Mouse (Mus musculus) CH12.LX (cell line): ENCODE measurements around the gene Cdk15.

ENCODE experiments used
- EP300 ChIP-seq: IDR thresholded peaks from 2 replicates; pipeline ENCODE4 v1.6.1; 2011; ENCODE audit warnings: low read length, improper control_type of control experiment
- MAZ ChIP-seq: IDR thresholded peaks from 2 replicates; pipeline ENCODE4 v1.6.1; 2012; ENCODE audit warnings: low read depth, mild to moderate bottlenecking, inconsistent platforms, low read length, improper control_type of control experiment, moderate library complexity
- POLR2A ChIP-seq: IDR thresholded peaks from 2 replicates; pipeline ENCODE4 v1.6.1; 2011; ENCODE audit warnings: low read depth, mild to moderate bottlenecking, improper control_type of control experiment, low read length
- RAD21 ChIP-seq: IDR thresholded peaks from 2 replicates; pipeline ENCODE4 v1.6.1; 2011; ENCODE audit warnings: low read depth, mild to moderate bottlenecking, low read length, improper control_type of control experiment, moderate library complexity
- USF1 ChIP-seq: IDR thresholded peaks from 2 replicates; pipeline ENCODE4 v1.6.1; 2014; ENCODE audit warnings: low read depth, mild to moderate bottlenecking, inconsistent platforms, low read length, improper control_type of control experiment

- TF ChIP-seq USF1 = no peak
- no peak for TF ChIP-seq MAZ
- TF ChIP-seq POLR2A = no peak
- TF ChIP-seq EP300 = no peak
- TF ChIP-seq RAD21 = no peak
Measured at GRCm38 (mm10) chr1:59382516-59382915, 125.8 kb downstream of the Cdk15 start.
